Mouse (Mus musculus) midbrain, embryonic 16.5 days (tissue): ENCODE data around the gene Sh3bp5. TPM values are rescaled to one million over a fixed set of nuclear protein-coding genes. Genes with fewer than 3 reads are reported as not detected.

Experiments used
- ATAC-seq: fragments of 200-750 bp; cut with Nextera tagmentation; 2 replicates; pipeline ENCODE4 v1.8.0; 2017; ENCODE audit warnings: moderate TSS enrichment
- H3K27ac ChIP-seq: fragments of 300-500 bp; sonication (generic); 2 replicates; pipeline ENCODE4 v1.5.1; 2014; ENCODE audit warnings: mild to moderate bottlenecking, low read length, mixed read lengths
- H3K27me3 ChIP-seq: fragments of 300-500 bp; sonication (generic); 2 replicates; pipeline ENCODE4 v1.6.1; 2014; ENCODE audit warnings: low read depth, low read length, mixed read lengths; ENCODE audit not compliant: control insufficient read depth, insufficient read depth
- H3K36me3 ChIP-seq: fragments of 300-500 bp; sonication (generic); 2 replicates; pipeline ENCODE4 v1.6.1; 2014; ENCODE audit warnings: mild to moderate bottlenecking, low read length, moderate library complexity, mixed read lengths; ENCODE audit not compliant: control insufficient read depth, insufficient read depth
- H3K4me1 ChIP-seq: fragments of 300-500 bp; sonication (generic); 2 replicates; pipeline ENCODE4 v1.6.1; 2014; ENCODE audit warnings: mild to moderate bottlenecking, low read length, mixed read lengths; ENCODE audit not compliant: control insufficient read depth, insufficient read depth
- H3K4me2 ChIP-seq: fragments of 300-500 bp; sonication (generic); 2 replicates; pipeline ENCODE4 v1.6.1; 2014; ENCODE audit warnings: mild to moderate bottlenecking, low read length, mixed read lengths
- H3K4me3 ChIP-seq: fragments of 300-500 bp; sonication (generic); 2 replicates; pipeline ENCODE4 v1.5.1; 2014; ENCODE audit warnings: low read depth, mild to moderate bottlenecking, low read length, moderate library complexity, mixed read lengths
- H3K9ac ChIP-seq: fragments of 300-500 bp; sonication (generic); 2 replicates; pipeline ENCODE4 v1.6.1; 2014; ENCODE audit warnings: low read depth, low read length, mixed read lengths
- H3K9me3 ChIP-seq: fragments of 300-500 bp; sonication (generic); replicated peaks from 2 replicates; pipeline ENCODE4 v1.6.1; 2014; ENCODE audit warnings: mild to moderate bottlenecking, low read length, mixed read lengths; ENCODE audit not compliant: control insufficient read depth, poor library complexity, severe bottlenecking
- WGBS: fragments of 180-500 bp; shearing (Covaris S2); extraction: QIAGEN DNeasy Blood & Tissue Kit; methylation state at CpG from one replicate; pipeline ENCODE4 v1.1.7; 2014; 5-methylcytosine and 5-hydroxymethylcytosine counted together
- polyA plus RNA-seq: library from polyadenylated mRNA; unstranded; fragments of >200 nt; fragmentation: Nextera tagmentation; extraction: Ambion mirVana; gene quantifications from 2 replicates; pipeline ENCODE4 v1.2.1, GENCODE M21; 2015

The Sh3bp5 gene
- polyA plus RNA-seq, 1 experiment from 2014 or later = 156 TPM

DNA sequence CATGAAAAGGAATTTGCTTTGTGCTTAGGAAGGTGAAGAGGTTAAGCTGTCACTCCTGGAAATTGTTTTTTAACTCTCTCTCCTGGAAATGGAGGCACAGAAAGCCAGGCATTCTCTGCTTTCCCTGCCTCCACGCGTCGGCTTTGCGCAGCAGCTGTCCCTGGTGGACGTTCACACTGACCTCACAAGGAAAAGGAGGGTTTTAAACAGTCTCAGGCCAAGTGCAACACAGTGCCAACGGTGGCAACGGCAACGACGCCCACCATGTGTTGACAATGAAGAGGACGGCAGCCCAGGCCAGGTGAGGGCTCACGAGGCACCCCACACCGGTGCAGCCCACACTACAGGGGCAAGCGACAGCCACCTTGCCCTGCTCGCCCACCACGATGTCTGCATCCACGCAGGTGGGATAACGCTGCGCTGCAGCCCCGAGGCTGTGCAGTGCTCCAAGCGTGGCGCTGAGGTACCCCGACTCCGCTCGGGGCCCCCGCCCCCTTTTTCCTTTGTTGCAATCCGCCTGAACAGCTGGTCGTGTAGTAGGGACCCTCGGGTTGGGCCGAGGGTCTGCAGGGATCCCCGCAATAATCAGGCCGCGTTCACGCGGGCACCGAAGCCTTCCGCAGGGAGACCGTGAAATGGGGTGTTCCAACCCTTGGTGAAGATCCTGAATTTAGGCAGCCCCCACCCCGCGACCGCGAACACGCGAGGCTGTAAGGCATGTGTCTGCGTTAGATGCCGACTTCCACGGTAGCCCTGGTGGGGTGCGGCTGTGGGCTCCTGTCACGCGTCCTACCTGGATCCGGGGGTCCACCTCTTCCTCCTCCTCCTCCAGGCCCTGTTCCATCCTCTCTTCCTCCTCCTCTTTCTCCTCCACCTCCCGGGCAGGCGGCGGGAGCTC is 611 bp downstream of the Sh3bp5 start:
- Histone ChIP-seq H3K36me3 (peaks cover 2% of the 10 kb centered on the region; the same call in 1 of the 2 replicates), H3K4me1 (peaks cover 36% of the 10 kb centered on the region), H3K27me3 (no peaks in the 10 kb centered on the region), H3K4me3 (peak overlapping the region; percentile 92), H3K9ac (peak overlapping the region; percentile 98), H3K27ac (peak overlapping the region; percentile 98), H3K9me3 (no peaks in the 10 kb centered on the region), H3K4me2 (peak overlapping the region; percentile 65)
- WGBS = under 1% methylated on average over 53 of the region's 53 CpGs
- ATAC-seq = peak; percentile 79

DNA sequence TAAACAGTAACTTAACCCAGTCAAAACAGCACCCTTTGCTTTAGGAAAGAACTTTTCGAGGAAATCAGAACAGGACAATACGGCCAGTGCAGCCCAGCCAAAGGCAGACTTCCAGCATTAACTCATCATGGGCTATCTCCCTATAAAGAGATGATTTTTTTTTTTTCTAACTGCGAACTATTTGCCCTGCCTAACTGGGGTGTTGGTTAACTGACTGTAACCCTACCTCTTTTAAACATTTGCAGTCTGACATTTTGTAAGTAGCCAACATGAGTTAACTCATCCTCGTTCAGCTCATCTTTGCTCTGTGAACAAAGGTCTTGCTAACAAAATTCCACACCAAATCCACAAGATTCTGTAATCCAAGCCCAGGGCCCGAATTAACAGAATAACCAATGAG is 1.5 kb downstream of the Sh3bp5 start:
- WGBS = 47% methylated on average over 5 of the region's 5 CpGs
- Histone ChIP-seq H3K4me1 (peaks cover 36% of the 10 kb centered on the region), H3K27ac (peak overlapping the region; percentile 52; the same call in 1 of the 2 replicates)

DNA sequence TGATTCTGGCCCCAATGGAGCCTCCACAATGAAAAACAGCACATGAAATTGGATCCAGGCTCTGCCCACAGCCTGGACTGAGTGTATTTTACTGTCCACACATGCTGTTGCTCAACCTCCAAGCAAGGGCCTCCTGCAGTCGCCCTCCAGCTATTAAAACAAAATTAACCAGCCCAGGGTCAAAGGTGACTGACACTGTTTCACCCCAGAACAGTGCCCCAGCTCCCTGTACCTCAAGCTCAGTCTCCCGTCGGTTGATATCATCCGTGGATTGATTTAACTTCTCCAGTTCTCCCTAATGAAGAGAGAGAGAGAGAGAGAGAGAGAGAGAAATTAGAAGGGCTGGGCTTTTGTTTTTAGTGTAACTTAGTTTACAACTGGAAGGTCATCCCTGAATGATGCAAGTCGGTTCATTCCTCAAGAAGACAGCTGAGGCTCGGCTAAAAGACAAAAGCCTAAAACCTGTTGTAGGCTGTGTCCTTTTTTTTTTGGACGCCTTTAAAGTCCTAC is 2.0 kb downstream of the Sh3bp5 start:
- ATAC-seq = no peak
- no peak overlapping the region for H3K27ac ChIP-seq
- WGBS = 40% methylated on average over 7 of the region's 7 CpGs
- peak overlapping the region; percentile 17 for H3K9ac ChIP-seq
- peak overlapping the region; percentile 65 for H3K4me2 ChIP-seq
- H3K4me3 ChIP-seq = peak overlapping the region; percentile 92
- no peaks in the 10 kb centered on the region for H3K27me3 ChIP-seq
- H3K36me3 ChIP-seq = peaks cover 2% of the 10 kb centered on the region; the same call in 1 of the 2 replicates
- peaks cover 36% of the 10 kb centered on the region for H3K4me1 ChIP-seq
- no peaks in the 10 kb centered on the region for H3K9me3 ChIP-seq

More for the DNA sequence above, 1.5 kb downstream of the Sh3bp5 start:
- Histone ChIP-seq H3K27me3 (no peaks in the 10 kb centered on the region), H3K4me2 (peak overlapping the region; percentile 65), H3K4me3 (peak overlapping the region; percentile 92), H3K9ac (peak overlapping the region; percentile 17), H3K9me3 (no peaks in the 10 kb centered on the region), H3K36me3 (peaks cover 2% of the 10 kb centered on the region; the same call in 1 of the 2 replicates)
- ATAC-seq = no peak

DNA sequence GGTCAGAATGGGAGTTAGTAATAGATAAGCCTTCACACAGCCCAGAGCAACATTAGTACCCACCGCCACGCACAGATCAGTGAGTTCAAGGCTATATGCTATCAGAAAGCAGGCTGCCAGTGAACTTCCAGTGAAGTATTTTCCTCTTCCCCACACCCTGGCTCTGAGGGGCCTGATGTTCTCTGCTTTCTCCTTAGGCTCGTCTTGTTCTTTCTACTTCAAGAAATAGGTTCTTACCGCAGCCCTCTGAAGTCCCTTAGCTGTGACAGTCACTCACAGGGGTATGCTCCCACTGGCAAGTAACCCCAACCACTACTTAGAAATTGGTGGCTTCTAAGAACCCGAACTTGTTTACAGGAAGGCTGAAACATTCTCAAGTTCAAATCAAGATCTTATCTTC is 2.8 kb downstream of the Sh3bp5 start:
- Histone ChIP-seq H3K4me3 (no peak overlapping the region), H3K9me3 (no peaks in the 10 kb centered on the region), H3K27ac (no peak overlapping the region), H3K9ac (no peak overlapping the region), H3K4me1 (peaks cover 36% of the 10 kb centered on the region), H3K36me3 (peaks cover 2% of the 10 kb centered on the region; the same call in 1 of the 2 replicates), H3K4me2 (no peak overlapping the region), H3K27me3 (no peaks in the 10 kb centered on the region)
- no peak for ATAC-seq
- 70% methylated on average over 5 of the region's 5 CpGs for WGBS

DNA sequence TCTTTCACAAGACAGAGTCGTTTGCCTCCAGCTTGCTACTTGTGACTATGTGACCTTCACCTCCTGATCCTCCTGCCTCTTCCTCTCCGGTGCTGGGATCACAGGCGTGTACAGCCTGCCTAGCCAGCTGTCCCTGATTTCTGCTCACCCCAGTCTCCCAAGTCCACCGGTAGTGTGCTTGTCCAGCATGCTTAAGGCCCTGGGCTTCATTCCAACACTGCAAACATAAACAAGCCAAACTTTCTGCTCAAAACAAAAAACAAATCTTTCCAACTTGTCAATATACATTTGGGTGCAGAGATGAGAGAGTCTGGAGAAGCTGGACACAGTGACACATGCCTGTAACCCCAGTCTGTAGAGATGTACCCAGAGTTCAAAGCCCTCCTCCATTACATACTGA is 3.5 kb downstream of the Sh3bp5 start:
- Histone ChIP-seq H3K4me2 (no peak overlapping the region), H3K27me3 (no peaks in the 10 kb centered on the region), H3K36me3 (peaks cover 5% of the 10 kb centered on the region; the same call in 1 of the 2 replicates), H3K9ac (no peak overlapping the region), H3K4me3 (no peak overlapping the region), H3K4me1 (peaks cover 36% of the 10 kb centered on the region), H3K27ac (no peak overlapping the region), H3K9me3 (no peaks in the 10 kb centered on the region)
- WGBS = 59% methylated on average over 4 of the region's 4 CpGs
- ATAC-seq = no peak

DNA sequence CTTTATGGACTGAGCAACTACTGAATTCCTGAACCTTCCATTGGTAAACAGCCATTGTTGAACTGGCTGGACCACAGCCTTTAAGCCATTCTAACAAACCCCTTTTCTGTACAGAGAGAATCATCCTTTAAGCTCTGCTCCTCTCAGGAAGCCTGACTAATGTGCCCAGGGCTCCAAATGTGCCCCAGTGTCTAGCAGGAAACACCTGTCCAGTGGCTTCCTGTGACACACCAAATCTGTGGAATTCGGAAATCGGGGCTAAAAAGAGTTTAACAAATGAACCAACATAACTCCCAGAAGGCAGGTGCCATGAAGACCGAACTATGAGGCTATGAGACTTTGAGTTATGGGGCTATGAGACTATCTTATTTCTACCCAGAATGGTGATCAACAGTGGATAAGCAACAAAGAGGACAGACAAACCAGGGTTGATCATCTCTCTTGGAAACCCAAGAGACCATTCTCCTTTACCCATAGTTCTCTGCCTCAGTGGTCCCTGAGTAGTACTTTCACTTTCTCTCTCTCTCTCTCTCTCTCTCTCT is 4.0 kb downstream of the Sh3bp5 start:
- H3K36me3 ChIP-seq = peaks cover 9% of the 10 kb centered on the region
- H3K9me3 ChIP-seq = no peaks in the 10 kb centered on the region
- H3K9ac ChIP-seq = no peak overlapping the region
- ATAC-seq = no peak
- peaks cover 36% of the 10 kb centered on the region for H3K4me1 ChIP-seq
- H3K27me3 ChIP-seq = no peaks in the 10 kb centered on the region
- no peak overlapping the region for H3K4me3 ChIP-seq
- no peak overlapping the region for H3K4me2 ChIP-seq
- no peak overlapping the region for H3K27ac ChIP-seq
- 88% methylated on average over 3 of the region's 3 CpGs for WGBS

DNA sequence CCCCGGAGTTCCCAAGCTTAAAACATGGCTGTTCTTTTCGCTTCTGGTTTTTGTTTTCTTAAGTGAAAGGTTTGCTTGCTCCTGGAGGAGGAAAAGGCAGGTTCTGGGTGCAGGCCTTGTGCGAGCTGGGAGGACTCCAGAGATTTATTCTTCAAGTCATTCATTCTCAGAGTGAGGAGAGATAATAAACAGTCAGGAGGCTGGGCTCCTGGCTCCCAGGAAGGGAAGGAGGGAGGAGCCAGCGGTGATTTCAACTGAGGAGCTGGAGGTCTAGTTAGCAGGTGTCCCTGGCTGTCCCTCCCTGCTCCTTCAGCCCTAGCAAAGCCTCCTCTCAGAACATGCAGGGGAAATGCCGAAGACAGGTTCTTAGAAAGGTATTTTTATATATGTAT is 6.9 kb downstream of the Sh3bp5 start:
- Histone ChIP-seq H3K9ac (no peak overlapping the region), H3K4me3 (no peak overlapping the region), H3K9me3 (no peaks in the 10 kb centered on the region), H3K36me3 (peaks cover 18% of the 10 kb centered on the region), H3K27me3 (no peaks in the 10 kb centered on the region), H3K4me2 (no peak overlapping the region), H3K27ac (no peak overlapping the region), H3K4me1 (peaks cover 25% of the 10 kb centered on the region)
- ATAC-seq = no peak
- WGBS = 64% methylated on average over 5 of the region's 5 CpGs

DNA sequence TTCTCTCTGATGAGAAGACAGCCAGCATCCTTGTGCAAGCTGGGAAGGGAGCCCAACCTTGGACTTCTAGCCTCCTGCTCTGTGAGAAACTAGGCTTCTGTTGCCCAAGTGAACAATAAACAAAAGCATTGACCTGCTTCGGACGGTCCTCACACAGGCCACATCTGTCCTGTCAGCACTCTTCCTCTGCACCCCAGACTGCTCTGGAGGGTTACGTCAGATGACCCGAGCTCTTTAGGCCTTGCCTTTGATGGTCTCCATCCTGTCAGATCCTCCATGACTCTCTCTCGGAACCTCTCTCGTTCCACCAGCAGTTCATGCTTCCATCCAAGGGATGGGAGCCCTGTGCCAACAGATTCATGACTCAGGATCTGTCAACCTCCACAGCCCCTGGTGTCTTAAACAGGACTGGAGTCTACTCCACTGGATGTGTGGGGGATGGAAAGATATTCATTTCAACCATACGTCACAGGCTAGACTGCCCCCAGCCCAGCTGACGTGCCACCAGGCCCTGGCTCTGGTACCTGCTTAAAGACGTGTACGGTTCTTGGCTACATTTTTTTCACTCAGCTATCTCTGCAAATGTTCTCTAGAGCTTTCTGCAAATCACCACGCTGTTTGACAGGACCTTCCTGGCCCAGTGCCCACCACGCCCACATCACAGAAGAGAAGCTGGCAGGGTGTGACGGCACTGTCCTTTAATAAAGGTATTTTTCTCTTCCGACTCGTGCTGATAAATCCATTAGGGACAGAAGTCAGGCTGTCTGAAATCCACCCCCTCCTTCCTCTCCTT is 7.5 kb downstream of the Sh3bp5 start:
- no peaks in the 10 kb centered on the region for H3K27me3 ChIP-seq
- H3K4me2 ChIP-seq = no peak overlapping the region
- H3K27ac ChIP-seq = no peak overlapping the region
- no peaks in the 10 kb centered on the region for H3K9me3 ChIP-seq
- H3K4me1 ChIP-seq = peaks cover 22% of the 10 kb centered on the region
- H3K36me3 ChIP-seq = peaks cover 18% of the 10 kb centered on the region
- 79% methylated on average over 15 of the region's 15 CpGs for WGBS
- no peak for ATAC-seq
- no peak overlapping the region for H3K4me3 ChIP-seq
- H3K9ac ChIP-seq = no peak overlapping the region
